Mouse (Mus musculus): ENCODE measurements around the gene Gm30191. TPM values are rescaled to one million over a fixed set of nuclear protein-coding genes. Genes with fewer than 3 reads are reported as not detected.
"Not testable (repeated sequence)": the region's sequence is repeated elsewhere in the genome, so short reads cannot be mapped to it uniquely, and the experiment has no call there.

The Gm30191 gene
- polyA plus RNA-seq, 1 experiment from 2014 or later = not detected

- Histone ChIP-seq H3K9ac (no peak overlapping the region), H3K4me1 (peaks cover 5% of the 10 kb centered on the region), H3K9me3 (no peaks in the 10 kb centered on the region), H3K27me3 (0 out of 2 replicates have a peak, but pooled peaks cover 11% of the 10 kb centered on the region), H3K27ac (no peak overlapping the region), H3K4me2 (replicated peaks) (no peak overlapping the region), H3K4me3 (no peak overlapping the region), H3K36me3 (no peaks in the 10 kb centered on the region)
- WGBS = 71% methylated on average over 18 of the region's 18 CpGs
- no peak for ATAC-seq (ENCODE audit: insufficient number of reproducible peaks, insufficient read depth, low FRiP score, low TSS enrichment)
These were observed 46.4 kb downstream of the Gm30191 start for GRCm38 (mm10) chr4:134293061-134293691.

GRCm38 (mm10) chr4:134293692-134294163 lies 47.0 kb downstream of the Gm30191 start:
- WGBS = 68% methylated on average over 9 of the region's 9 CpGs
- H3K4me3 ChIP-seq = no peak overlapping the region
- no peak overlapping the region for H3K4me2 ChIP-seq (replicated peaks)
- 0 out of 2 replicates have a peak, but pooled peaks cover 11% of the 10 kb centered on the region for H3K27me3 ChIP-seq
- ATAC-seq (ENCODE audit: insufficient number of reproducible peaks, insufficient read depth, low FRiP score, low TSS enrichment) = no peak
- H3K27ac ChIP-seq = no peak overlapping the region
- no peaks in the 10 kb centered on the region for H3K4me1 ChIP-seq
- no peak overlapping the region for H3K9ac ChIP-seq
- no peaks in the 10 kb centered on the region for H3K9me3 ChIP-seq
- H3K36me3 ChIP-seq = no peaks in the 10 kb centered on the region

- H3K4me3 ChIP-seq; H3K9ac ChIP-seq; H3K27ac ChIP-seq; H3K9me3 ChIP-seq; H3K4me2 ChIP-seq (replicated peaks); ATAC-seq (ENCODE audit: insufficient number of reproducible peaks, insufficient read depth, low FRiP score, low TSS enrichment); H3K36me3 ChIP-seq; H3K4me1 ChIP-seq: not testable (repeated sequence)
- WGBS = 86% methylated on average over 4 of the region's 4 CpGs
- 0 out of 2 replicates have a peak, but pooled peaks cover 11% of the 10 kb centered on the region for H3K27me3 ChIP-seq
These were observed 49.4 kb downstream of the Gm30191 start for GRCm38 (mm10) chr4:134296096-134296495.

- WGBS = 89% methylated on average over 4 of the region's 4 CpGs
- Histone ChIP-seq H3K27me3 (0 out of 2 replicates have a peak, but pooled peaks cover 11% of the 10 kb centered on the region), H3K4me1 (no peaks in the 10 kb centered on the region), H3K4me3 (no peak overlapping the region), H3K9ac (no peak overlapping the region), H3K4me2 (replicated peaks) (no peak overlapping the region), H3K36me3 (no peaks in the 10 kb centered on the region), H3K9me3 (no peaks in the 10 kb centered on the region), H3K27ac (no peak overlapping the region)
- ATAC-seq (ENCODE audit: insufficient number of reproducible peaks, insufficient read depth, low FRiP score, low TSS enrichment) = no peak
These were observed 49.8 kb downstream of the Gm30191 start for GRCm38 (mm10) chr4:134296523-134296922.

- H3K9me3 ChIP-seq = no peaks in the 10 kb centered on the region
- no peak overlapping the region for H3K4me2 ChIP-seq (replicated peaks)
- no peaks in the 10 kb centered on the region for H3K36me3 ChIP-seq
- WGBS = 90% methylated on average over 8 of the region's 8 CpGs
- no peak overlapping the region for H3K4me3 ChIP-seq
- H3K4me1 ChIP-seq = no peaks in the 10 kb centered on the region
- ATAC-seq (ENCODE audit: insufficient number of reproducible peaks, insufficient read depth, low FRiP score, low TSS enrichment) = no peak
- H3K9ac ChIP-seq = no peak overlapping the region
- H3K27me3 ChIP-seq = 0 out of 2 replicates have a peak, but pooled peaks cover 11% of the 10 kb centered on the region
- no peak overlapping the region for H3K27ac ChIP-seq
These were observed 50.6 kb downstream of the Gm30191 start for GRCm38 (mm10) chr4:134297369-134297768.

GRCm38 (mm10) chr4:134298626-134299497 lies 52.1 kb downstream of the Gm30191 start:
- Histone ChIP-seq H3K9me3 (no peaks in the 10 kb centered on the region), H3K27me3 (0 out of 2 replicates have a peak, but pooled peaks cover 5% of the 10 kb centered on the region), H3K4me1 (no peaks in the 10 kb centered on the region), H3K36me3 (no peaks in the 10 kb centered on the region), H3K9ac (no peak overlapping the region), H3K4me3 (no peak overlapping the region), H3K4me2 (replicated peaks) (no peak overlapping the region), H3K27ac (no peak overlapping the region)
- no peak for ATAC-seq (ENCODE audit: insufficient number of reproducible peaks, insufficient read depth, low FRiP score, low TSS enrichment)
- 76% methylated on average over 19 of the region's 19 CpGs for WGBS

GRCm38 (mm10) chr4:134299498-134299810 lies 52.7 kb downstream of the Gm30191 start:
- no peak overlapping the region for H3K27ac ChIP-seq
- no peaks in the 10 kb centered on the region for H3K27me3 ChIP-seq
- no peak overlapping the region for H3K4me3 ChIP-seq
- ATAC-seq (ENCODE audit: insufficient number of reproducible peaks, insufficient read depth, low FRiP score, low TSS enrichment) = no peak
- H3K36me3 ChIP-seq = no peaks in the 10 kb centered on the region
- 61% methylated on average over 4 of the region's 4 CpGs for WGBS
- no peaks in the 10 kb centered on the region for H3K9me3 ChIP-seq
- H3K9ac ChIP-seq = no peak overlapping the region
- H3K4me1 ChIP-seq = no peaks in the 10 kb centered on the region
- no peak overlapping the region for H3K4me2 ChIP-seq (replicated peaks)

Other genes starting within 250 kb of the Gm30191 start
- 45.3 and 50.3 TPM in 2 replicates for gene Dhdds, start 246.0 kb upstream of the Gm30191 start, polyA plus RNA-seq (2016; fragmentation: Nextera tagmentation; extraction: Ambion mirVana)
- 0.50 and 0.67 TPM in 2 replicates for gene Lin28a, start 228.1 kb upstream of the Gm30191 start, polyA plus RNA-seq (2016; fragmentation: Nextera tagmentation; extraction: Ambion mirVana)
- not detected in 2 replicates for gene Zfp683, start 193.1 kb upstream of the Gm30191 start, polyA plus RNA-seq (2016; fragmentation: Nextera tagmentation; extraction: Ambion mirVana)
- gene Crybg2, start 186.1 kb upstream of the Gm30191 start, polyA plus RNA-seq (2016; fragmentation: Nextera tagmentation; extraction: Ambion mirVana) = 2.9 and 4.0 TPM in 2 replicates
- 8.0 and 8.3 TPM in 2 replicates for gene Cd52, start 151.9 kb upstream of the Gm30191 start, polyA plus RNA-seq (2016; fragmentation: Nextera tagmentation; extraction: Ambion mirVana)
- gene Ubxn11, start 144.4 kb upstream of the Gm30191 start, polyA plus RNA-seq (2016; fragmentation: Nextera tagmentation; extraction: Ambion mirVana) = 10.4 and 11.5 TPM in 2 replicates
- 345 and 360 TPM in 2 replicates for gene Sh3bgrl3, start 118.1 kb upstream of the Gm30191 start, polyA plus RNA-seq (2016; fragmentation: Nextera tagmentation; extraction: Ambion mirVana)
- gene Cep85, start 59.8 kb upstream of the Gm30191 start, polyA plus RNA-seq (2016; fragmentation: Nextera tagmentation; extraction: Ambion mirVana) = 32.0 and 34.9 TPM in 2 replicates
- gene Gm7534, start 43.9 kb upstream of the Gm30191 start, polyA plus RNA-seq (2016; fragmentation: Nextera tagmentation; extraction: Ambion mirVana) = not detected in 2 replicates
- gene Catsper4, start 19.6 kb upstream of the Gm30191 start, polyA plus RNA-seq (2016; fragmentation: Nextera tagmentation; extraction: Ambion mirVana) = 0.15 TPM in 1 of 2 replicates, not detected in the other
- 2.1 and 2.5 TPM in 2 replicates for gene Cnksr1, start 8.5 kb upstream of the Gm30191 start, polyA plus RNA-seq (2016; fragmentation: Nextera tagmentation; extraction: Ambion mirVana)
- gene E130218I03Rik, start 3.3 kb upstream of the Gm30191 start, polyA plus RNA-seq (2016; fragmentation: Nextera tagmentation; extraction: Ambion mirVana) = 1.4 and 1.7 TPM in 2 replicates
- gene Zfp593, start 1.3 kb upstream of the Gm30191 start, polyA plus RNA-seq (2016; fragmentation: Nextera tagmentation; extraction: Ambion mirVana) = 19.5 and 19.8 TPM in 2 replicates
- gene Grrp1, start 7.2 kb downstream of the Gm30191 start, polyA plus RNA-seq (2016; fragmentation: Nextera tagmentation; extraction: Ambion mirVana) = 6.3 and 6.4 TPM in 2 replicates
- 22.6 and 24.8 TPM in 2 replicates for gene Pdik1l, start 41.0 kb downstream of the Gm30191 start, polyA plus RNA-seq (2016; fragmentation: Nextera tagmentation; extraction: Ambion mirVana)
- gene Trim63, start 68.2 kb downstream of the Gm30191 start, polyA plus RNA-seq (2016; fragmentation: Nextera tagmentation; extraction: Ambion mirVana) = 1.2 and 2.6 TPM in 2 replicates
- gene Slc30a2, start 96.2 kb downstream of the Gm30191 start, polyA plus RNA-seq (2016; fragmentation: Nextera tagmentation; extraction: Ambion mirVana) = 0.05 and 0.20 TPM in 2 replicates
- 2.1 and 3.4 TPM in 2 replicates for gene Extl1, start 136.9 kb downstream of the Gm30191 start, polyA plus RNA-seq (2016; fragmentation: Nextera tagmentation; extraction: Ambion mirVana)
- 11.2 and 11.7 TPM in 2 replicates for gene Pafah2, start 149.4 kb downstream of the Gm30191 start, polyA plus RNA-seq (2016; fragmentation: Nextera tagmentation; extraction: Ambion mirVana)
- 2,563 and 2,644 TPM in 2 replicates for gene Stmn1, start 221.4 kb downstream of the Gm30191 start, polyA plus RNA-seq (2016; fragmentation: Nextera tagmentation; extraction: Ambion mirVana)
- 3.3 and 3.4 TPM in 2 replicates for gene Paqr7, start 249.8 kb downstream of the Gm30191 start, polyA plus RNA-seq (2016; fragmentation: Nextera tagmentation; extraction: Ambion mirVana)